Mouse (Mus musculus): ENCODE data around the gene Rsad2. TPM values are rescaled to one million over a fixed set of nuclear protein-coding genes. Genes with fewer than 3 reads are reported as not detected.

Gene Rsad2
- polyA plus RNA-seq, 1 experiment, result 1.7 TPM

GRCm38 (mm10) chr12:26404781-26405702 lies 51.2 kb downstream of the Rsad2 start:
- Histone ChIP-seq H3K9me3 (ENCODE audit: control insufficient read depth, low read length) (no peaks in the 10 kb centered on the region), H3K4me3 (replicated peaks) (no peak overlapping the region), H3K4me1 (ENCODE audit: control insufficient read depth) (no peaks in the 10 kb centered on the region), H3K27me3 (ENCODE audit: control insufficient read depth) (no peaks in the 10 kb centered on the region), H3K36me3 (ENCODE audit: control insufficient read depth) (no peaks in the 10 kb centered on the region)
- TF ChIP-seq TAL1 (IDR thresholded peaks at IDR 0.05; ENCODE audit: low read length) (no peak), GATA1 (IDR thresholded peaks at IDR 0.05; ENCODE audit: low read length) (no peak)

DNA sequence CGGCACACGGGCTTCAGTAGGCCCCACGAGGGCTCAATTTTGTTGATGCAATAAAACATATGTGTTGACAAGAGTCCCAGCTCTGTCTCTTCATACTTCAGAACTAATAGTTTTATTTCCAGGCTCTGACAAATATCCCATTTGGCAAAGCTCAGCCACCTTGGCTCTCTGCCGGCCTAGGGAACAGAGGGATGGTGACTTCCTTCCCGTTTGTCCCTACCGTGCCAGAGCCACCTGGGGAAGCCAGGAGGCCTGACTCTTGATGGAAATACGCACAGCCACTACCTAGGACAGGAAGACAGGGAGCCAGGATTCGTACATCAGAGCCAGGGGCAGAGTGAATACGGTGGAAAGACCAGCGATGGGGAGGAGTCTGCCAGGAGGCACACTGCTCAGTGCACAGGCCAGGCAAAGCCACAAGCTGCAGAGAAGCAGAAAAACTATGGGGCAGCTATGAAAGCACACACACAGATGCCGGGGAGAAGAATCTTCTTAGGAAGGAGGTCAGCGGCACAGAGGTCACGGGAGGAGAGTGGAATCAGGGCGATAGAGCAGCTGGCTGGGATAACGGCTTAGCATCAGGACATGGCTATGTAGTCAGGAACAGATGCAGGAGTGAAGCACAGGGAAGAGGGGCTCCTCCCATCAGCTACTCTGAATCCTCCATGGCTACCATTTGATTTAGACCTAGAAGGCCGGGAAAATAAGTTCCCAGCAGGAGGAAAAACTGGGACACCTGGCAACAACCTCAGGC lies 52.7 kb downstream of the Rsad2 start:
- no peaks in the 10 kb centered on the region for H3K27me3 ChIP-seq (ENCODE audit: control insufficient read depth)
- no peaks in the 10 kb centered on the region for H3K9me3 ChIP-seq (ENCODE audit: control insufficient read depth, low read length)
- H3K36me3 ChIP-seq (ENCODE audit: control insufficient read depth), result no peaks in the 10 kb centered on the region
- no peaks in the 10 kb centered on the region for H3K4me1 ChIP-seq (ENCODE audit: control insufficient read depth)
- no peak overlapping the region for H3K4me3 ChIP-seq (replicated peaks)
- TF ChIP-seq TAL1 (IDR thresholded peaks at IDR 0.05; ENCODE audit: low read length), result no peak
- TF ChIP-seq GATA1 (IDR thresholded peaks at IDR 0.05; ENCODE audit: low read length), result no peak

DNA sequence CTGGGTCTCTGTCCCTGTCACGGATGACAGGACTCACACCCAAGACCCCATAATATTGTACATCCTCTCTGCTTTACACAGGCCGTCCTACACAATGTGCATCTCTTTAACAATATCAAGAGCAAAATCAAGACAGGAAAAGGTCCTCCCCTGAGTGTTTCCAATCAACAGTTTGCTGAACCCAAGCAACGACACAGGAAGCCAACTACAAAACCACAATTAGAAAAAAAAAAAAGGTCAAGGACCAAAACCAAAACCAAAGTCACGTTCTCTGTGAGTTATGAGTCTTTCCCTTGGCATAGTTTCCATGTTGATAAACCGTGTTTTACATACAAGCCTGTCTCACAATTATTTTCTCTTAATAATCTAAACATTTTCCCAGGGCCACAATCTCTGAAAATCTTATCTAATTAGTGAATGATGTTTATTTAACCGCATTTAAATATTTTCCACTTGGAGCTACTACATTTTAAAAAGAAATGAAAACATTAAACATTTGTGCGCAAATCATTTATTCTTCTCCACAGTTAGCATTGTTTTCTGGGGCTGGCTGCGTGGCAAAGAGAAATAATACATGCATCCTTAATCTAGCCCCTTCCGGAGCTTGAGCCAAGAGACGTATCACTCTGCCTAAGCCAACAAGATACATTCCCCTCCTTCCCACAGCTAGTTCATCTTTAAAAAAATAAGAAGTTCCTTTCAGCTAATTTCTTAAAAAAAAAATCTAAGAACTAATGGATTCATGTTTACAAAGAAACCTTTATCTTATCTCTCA lies 54.4 kb downstream of the Rsad2 start:
- no peaks in the 10 kb centered on the region for H3K9me3 ChIP-seq (ENCODE audit: control insufficient read depth, low read length)
- H3K36me3 ChIP-seq (ENCODE audit: control insufficient read depth), result no peaks in the 10 kb centered on the region
- no peaks in the 10 kb centered on the region for H3K27me3 ChIP-seq (ENCODE audit: control insufficient read depth)
- H3K4me3 ChIP-seq (replicated peaks), result no peak overlapping the region
- no peak for TF ChIP-seq GATA1 (IDR thresholded peaks at IDR 0.05; ENCODE audit: low read length)
- no peak for TF ChIP-seq TAL1 (IDR thresholded peaks at IDR 0.05; ENCODE audit: low read length)
- no peaks in the 10 kb centered on the region for H3K4me1 ChIP-seq (ENCODE audit: control insufficient read depth)

GRCm38 (mm10) chr12:26401254-26401653 lies 55.0 kb downstream of the Rsad2 start:
- H3K4me1 ChIP-seq (ENCODE audit: control insufficient read depth), result no peaks in the 10 kb centered on the region
- no peaks in the 10 kb centered on the region for H3K36me3 ChIP-seq (ENCODE audit: control insufficient read depth)
- H3K4me3 ChIP-seq (replicated peaks), result no peak overlapping the region
- no peaks in the 10 kb centered on the region for H3K9me3 ChIP-seq (ENCODE audit: control insufficient read depth, low read length)
- no peaks in the 10 kb centered on the region for H3K27me3 ChIP-seq (ENCODE audit: control insufficient read depth)
- TF ChIP-seq TAL1 (IDR thresholded peaks at IDR 0.05; ENCODE audit: low read length) (no peak), GATA1 (IDR thresholded peaks at IDR 0.05; ENCODE audit: low read length) (no peak)

DNA sequence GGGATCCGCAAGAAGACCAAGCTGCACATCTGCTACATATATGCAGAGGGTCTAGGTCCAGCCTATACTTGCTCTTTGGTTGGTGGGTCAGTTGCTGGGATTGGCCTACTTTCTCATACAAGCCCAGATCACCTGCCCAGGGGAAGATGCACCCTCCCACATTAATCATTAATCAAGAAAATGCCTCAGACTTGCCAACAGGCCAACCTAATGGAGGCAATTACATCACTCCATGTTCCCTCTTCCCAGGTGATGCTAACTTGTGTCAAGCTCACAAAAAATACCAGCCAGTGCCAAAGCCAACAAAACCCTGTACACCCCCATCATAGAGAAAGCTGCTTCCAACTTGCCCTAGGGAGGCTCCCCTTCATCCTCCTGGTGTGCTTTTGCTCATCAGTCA lies 55.5 kb downstream of the Rsad2 start:
- H3K9me3 ChIP-seq (ENCODE audit: control insufficient read depth, low read length), result no peaks in the 10 kb centered on the region

GRCm38 (mm10) chr12:26399391-26399790 lies 56.9 kb downstream of the Rsad2 start:
- no peaks in the 10 kb centered on the region for H3K36me3 ChIP-seq (ENCODE audit: control insufficient read depth)
- no peaks in the 10 kb centered on the region for H3K27me3 ChIP-seq (ENCODE audit: control insufficient read depth)
- no peaks in the 10 kb centered on the region for H3K9me3 ChIP-seq (ENCODE audit: control insufficient read depth, low read length)
- no peaks in the 10 kb centered on the region for H3K4me1 ChIP-seq (ENCODE audit: control insufficient read depth)
- TF ChIP-seq TAL1 (IDR thresholded peaks at IDR 0.05; ENCODE audit: low read length) (no peak), GATA1 (IDR thresholded peaks at IDR 0.05; ENCODE audit: low read length) (no peak)
- H3K4me3 ChIP-seq (replicated peaks), result no peak overlapping the region

More for the DNA sequence above, 55.5 kb downstream of the Rsad2 start:
- TF ChIP-seq GATA1 (IDR thresholded peaks at IDR 0.05; ENCODE audit: low read length) (no peak), TAL1 (IDR thresholded peaks at IDR 0.05; ENCODE audit: low read length) (no peak)
- Histone ChIP-seq H3K4me1 (ENCODE audit: control insufficient read depth) (no peaks in the 10 kb centered on the region), H3K4me3 (replicated peaks) (no peak overlapping the region), H3K27me3 (ENCODE audit: control insufficient read depth) (no peaks in the 10 kb centered on the region), H3K36me3 (ENCODE audit: control insufficient read depth) (no peaks in the 10 kb centered on the region)

DNA sequence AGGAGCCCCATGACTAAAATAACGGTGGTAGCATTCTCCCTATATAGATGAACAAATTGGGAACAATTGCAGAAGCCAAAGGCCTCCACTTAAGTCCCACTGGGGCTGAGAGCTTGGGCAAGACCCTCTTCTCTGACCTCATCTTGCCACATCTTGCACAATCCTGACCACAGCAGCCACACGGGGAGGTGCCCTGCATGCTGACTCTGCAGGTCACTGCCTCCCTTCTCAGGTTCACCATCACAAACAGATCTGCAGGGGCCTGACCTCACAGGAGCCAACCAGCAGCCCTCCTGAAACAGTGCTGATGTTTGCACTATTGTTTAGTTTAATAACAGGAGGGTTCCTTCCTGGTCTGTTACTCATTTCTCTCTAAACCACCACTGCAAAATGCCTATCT lies 57.7 kb downstream of the Rsad2 start:
- no peaks in the 10 kb centered on the region for H3K27me3 ChIP-seq (ENCODE audit: control insufficient read depth)
- H3K4me3 ChIP-seq (replicated peaks), result no peak overlapping the region
- no peak for TF ChIP-seq TAL1 (IDR thresholded peaks at IDR 0.05; ENCODE audit: low read length)
- no peak for TF ChIP-seq GATA1 (IDR thresholded peaks at IDR 0.05; ENCODE audit: low read length)
- no peaks in the 10 kb centered on the region for H3K9me3 ChIP-seq (ENCODE audit: control insufficient read depth, low read length)
- no peaks in the 10 kb centered on the region for H3K36me3 ChIP-seq (ENCODE audit: control insufficient read depth)
- H3K4me1 ChIP-seq (ENCODE audit: control insufficient read depth), result no peaks in the 10 kb centered on the region

GRCm38 (mm10) chr12:26394485-26395470 lies 61.5 kb downstream of the Rsad2 start:
- no peaks in the 10 kb centered on the region for H3K27me3 ChIP-seq (ENCODE audit: control insufficient read depth)
- H3K4me3 ChIP-seq (replicated peaks), result no peak overlapping the region
- no peaks in the 10 kb centered on the region for H3K4me1 ChIP-seq (ENCODE audit: control insufficient read depth)
- H3K9me3 ChIP-seq (ENCODE audit: control insufficient read depth, low read length), result no peaks in the 10 kb centered on the region
- no peaks in the 10 kb centered on the region for H3K36me3 ChIP-seq (ENCODE audit: control insufficient read depth)
- TF ChIP-seq TAL1 (IDR thresholded peaks at IDR 0.05; ENCODE audit: low read length) (no peak), GATA1 (IDR thresholded peaks at IDR 0.05; ENCODE audit: low read length) (no peak)
